In the genomic region with DNA sequence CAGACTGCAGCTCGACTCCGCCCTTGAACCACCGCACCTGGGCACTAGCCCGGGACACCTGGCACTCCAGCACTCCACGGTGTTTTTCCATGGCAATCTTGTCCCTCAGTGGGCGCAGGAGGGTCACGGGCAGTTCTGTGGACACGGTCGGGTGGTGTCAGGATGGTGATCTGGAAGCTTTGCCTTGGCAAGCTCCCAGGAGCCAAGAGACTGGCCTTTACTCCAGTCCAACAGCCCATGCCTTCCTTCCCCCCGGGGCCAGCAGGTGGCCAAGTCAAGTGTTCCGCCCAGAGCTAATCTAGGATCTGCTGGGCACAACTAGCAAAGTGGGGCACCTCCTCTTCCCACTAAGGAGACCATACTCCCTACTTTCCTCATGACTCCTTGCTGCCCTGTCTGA, we compare ENCODE assay signal across 15 mouse cellular contexts. TPM values are rescaled to one million over a fixed set of nuclear protein-coding genes. Genes with fewer than 3 reads are reported as not detected.
A peak's percentile ranks its signal among the peaks of the same experiment; 100 is the strongest.
DNase-seq lines count a peak whose midpoint lies in the region; ATAC-seq and TF ChIP-seq lines count a peak whose summit lies in the region.
"Had no signal": no experiment of that assay in that cellular context is flagged by ENCODE, and none has a peak within 500 bp of the region (broad histone marks: within the 10 kb centered on the region; RNA-seq: fewer than 3 reads in every experiment).

No protein-coding gene starts in this region.

- H3K27ac ChIP-seq in kidney, postnatal 0 days, result no peak overlapping the region
- no peak overlapping the region for H3K27ac ChIP-seq in forebrain, postnatal 0 days (ENCODE audit: low read depth, low read length)
- H3K27ac ChIP-seq: forebrain, embryonic 13.5 days; midbrain, embryonic 12.5 days had no signal

- H3K4me2 ChIP-seq in kidney, postnatal 0 days (ENCODE audit: low read length), result no peak overlapping the region
- H3K4me2 ChIP-seq in forebrain, postnatal 0 days (ENCODE audit: low read depth), result no peak overlapping the region
- H3K4me2 ChIP-seq: forebrain, embryonic 13.5 days; midbrain, embryonic 12.5 days had no signal

- WGBS in kidney, postnatal 0 days, result 71% methylated on average over 11 of the region's 11 CpGs
- WGBS in forebrain, postnatal 0 days, result 93% methylated on average over 11 of the region's 11 CpGs

- DNase-seq in cerebellum, adult 9-10 months, result peak; percentile 1
- no peak for DNase-seq in cerebellum, postnatal 4 days (ENCODE audit: low spot score in 2 of 2)
- peak; percentile 36 to 38 for DNase-seq in cerebellum, postnatal 10 days
- DNase-seq in gastrocnemius, postnatal 25 days, result peak; percentile 68
- peak; percentile 4 for DNase-seq in kidney, postnatal 0 days (ENCODE audit: low spot score)
- no peak for DNase-seq in ovary, postnatal 36 days (ENCODE audit: low spot score)
- DNase-seq in forebrain, postnatal 0 days, result no peak
- no peak for DNase-seq in layer of hippocampus, postnatal 25 days (ENCODE audit: extremely low spot score in 1 of 2, low spot score in 1 of 2)
- DNase-seq: adrenal gland, postnatal 36 days; lung, adult 2 months; lung, postnatal 4 days; thymus, postnatal 4 days had no signal

- H3K9me3 ChIP-seq in kidney, postnatal 0 days (replicated peaks; ENCODE audit: low read length), result no peaks in the 10 kb centered on the region
- no peaks in the 10 kb centered on the region for H3K9me3 ChIP-seq in forebrain, postnatal 0 days (ENCODE audit: low read length)
- H3K9me3 ChIP-seq: forebrain, embryonic 13.5 days had no signal

- ATAC-seq in kidney, postnatal 0 days (replicated peaks; ENCODE audit: low FRiP score, low read depth), result peak; percentile 46; the same call in 1 of the 2 replicates
- ATAC-seq in forebrain, postnatal 0 days, result no peak
- ATAC-seq: activated CD4-positive, CD25-positive, alpha-beta regulatory T cell, adult 4 months; forebrain, embryonic 13.5 days had no signal

- H3K36me3 ChIP-seq in kidney, postnatal 0 days (ENCODE audit: insufficient read depth, low read length), result no peaks in the 10 kb centered on the region
- no peaks in the 10 kb centered on the region for H3K36me3 ChIP-seq in forebrain, postnatal 0 days (ENCODE audit: insufficient read depth)
- H3K36me3 ChIP-seq: midbrain, embryonic 12.5 days had no signal

- no peak overlapping the region for H3K4me3 ChIP-seq in kidney, postnatal 0 days (replicated peaks; ENCODE audit: low read depth, low read length)
- no peak overlapping the region for H3K4me3 ChIP-seq in forebrain, postnatal 0 days (ENCODE audit: low read depth, low read length)
- H3K4me3 ChIP-seq: forebrain, embryonic 13.5 days; midbrain, embryonic 12.5 days had no signal

- H3K27me3 ChIP-seq in kidney, postnatal 0 days (ENCODE audit: insufficient read depth, low read length), result no peaks in the 10 kb centered on the region
- H3K27me3 ChIP-seq in forebrain, postnatal 0 days (ENCODE audit: insufficient read depth, low read length), result no peaks in the 10 kb centered on the region
- H3K27me3 ChIP-seq: forebrain, embryonic 13.5 days; midbrain, embryonic 12.5 days had no signal

- H3K4me1 ChIP-seq in kidney, postnatal 0 days (replicated peaks; ENCODE audit: insufficient read depth, low read length), result no peaks in the 10 kb centered on the region
- H3K4me1 ChIP-seq in forebrain, postnatal 0 days (ENCODE audit: insufficient read depth), result no peaks in the 10 kb centered on the region
- H3K4me1 ChIP-seq: forebrain, embryonic 13.5 days; midbrain, embryonic 12.5 days had no signal

- no peak; the same call in 1 of the 2 replicates for TF ChIP-seq CTCF in kidney, postnatal 0 days (IDR thresholded peaks at IDR 0.05; ENCODE audit: low read depth)
- TF ChIP-seq CTCF in forebrain, postnatal 0 days (IDR thresholded peaks at IDR 0.05; ENCODE audit: low read depth), result no peak

- no peak overlapping the region for H3K9ac ChIP-seq in kidney, postnatal 0 days (ENCODE audit: low read depth, low read length)
- no peak overlapping the region for H3K9ac ChIP-seq in forebrain, postnatal 0 days
- H3K9ac ChIP-seq: forebrain, embryonic 13.5 days; midbrain, embryonic 12.5 days had no signal

RNA-seq across cellular contexts. Expression of a gene that starts 57.9 kb away (rescaled TPM):
- total RNA-seq in gastrocnemius, postnatal 25 days (2021), result 1,000 to 10,000 TPM; 1,440 to 1,520 TPM
- 0.20 and 0.26 TPM in 2 replicates for polyA plus RNA-seq in kidney, postnatal 0 days (2015; fragmentation: Nextera tagmentation; extraction: Ambion mirVana)
- total RNA-seq in forebrain, postnatal 0 days (2014; rRNA removed), result 1.5 and 1.7 TPM in 2 replicates
- 0.23 and 0.31 TPM in 2 replicates for polyA plus RNA-seq in forebrain, postnatal 0 days (2015; fragmentation: Nextera tagmentation; extraction: Ambion mirVana)
- total RNA-seq in layer of hippocampus, postnatal 25 days (2021), result 1 to 10 TPM; 1.5 to 2.2 TPM
- polyA plus RNA-seq: activated CD4-positive, CD25-positive, alpha-beta regulatory T cell, adult 4 months had no signal

Comparison
In these comparisons a context has a peak if more than half of its experiments do, and no peak if none do; other contexts are left out.
1. DNase-seq: peak in cerebellum, adult 9-10 months (single experiment), cerebellum, postnatal 10 days (2 of 2), gastrocnemius, postnatal 25 days (single experiment) and kidney, postnatal 0 days (single experiment); none in cerebellum, postnatal 4 days (0 of 2), ovary, postnatal 36 days (single experiment), forebrain, postnatal 0 days (single experiment) and layer of hippocampus, postnatal 25 days (0 of 2).
2. RNA of a gene that starts 57.9 kb away (total RNA-seq): 1,440 to 1,520 TPM in gastrocnemius, postnatal 25 days; 1.5 to 2.2 TPM in layer of hippocampus, postnatal 25 days and 1.5 to 1.7 TPM in forebrain, postnatal 0 days; every median in the first group is over 100 times any median in the second.